Mouse (Mus musculus) ovary, adult 18-20 months (tissue): Measurements from ENCODE around the gene Trappc10.
"Not testable (repeated sequence)": the region's sequence is repeated elsewhere in the genome, so short reads cannot be mapped to it uniquely, and the experiment has no call there.

Experiments used
- DNase-seq: peaks from one replicate; pipeline ENCODE4 v3.0.0; 2022; ENCODE audit warnings: low spot score, mixed read lengths

Trappc10 gene

GRCm38 (mm10) chr10:78211311-78211710 lies 33.1 kb downstream of the Trappc10 start:
- DNase-seq: no peak

- DNase-seq: no peak
Observed at GRCm38 (mm10) chr10:78201182-78201581, 43.3 kb downstream of the Trappc10 start.

DNA sequence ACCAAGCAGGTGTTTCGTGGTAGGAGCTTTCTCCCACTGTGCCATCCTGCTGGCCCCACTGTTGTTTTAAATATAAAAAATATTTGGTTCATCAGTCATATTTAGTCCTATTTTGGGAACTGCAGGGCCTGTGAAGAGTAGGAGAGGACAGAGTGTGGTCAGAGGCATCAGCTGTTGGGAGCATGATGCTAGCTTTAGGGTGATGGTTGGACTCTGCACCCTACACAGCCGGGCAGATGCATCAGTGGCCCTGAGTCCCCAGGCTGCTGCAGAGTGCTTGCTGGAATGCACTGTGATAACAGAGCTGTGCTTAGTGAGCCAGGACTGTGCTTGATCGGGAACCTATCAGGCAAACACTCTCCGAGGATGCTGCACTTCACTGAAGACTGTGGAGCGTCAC lies 51.5 kb downstream of the Trappc10 start:
- DNase-seq: no peak

DNA sequence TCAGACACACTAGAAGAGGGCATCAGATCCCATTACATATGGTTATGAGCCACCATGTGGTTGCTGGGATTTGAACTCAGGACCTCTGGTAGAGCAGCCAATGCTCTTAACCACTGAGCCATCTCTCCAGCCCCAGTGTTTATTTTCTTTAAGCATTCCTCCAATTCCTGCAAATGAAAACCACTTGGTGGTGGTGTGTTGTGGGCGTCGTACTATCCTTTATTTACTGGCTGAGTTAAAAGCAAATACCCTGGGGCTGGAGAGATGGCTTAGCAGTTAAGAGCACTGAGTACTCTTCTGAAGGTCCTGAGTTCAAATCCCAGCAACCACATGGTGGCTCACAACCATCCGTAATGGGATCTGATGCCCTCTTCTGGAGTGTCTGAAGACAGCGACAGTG lies 58.4 kb downstream of the Trappc10 start:
- DNase-seq: not testable (repeated sequence)

GRCm38 (mm10) chr10:78185381-78185725 lies 59.1 kb downstream of the Trappc10 start:
- DNase-seq: no peak

DNA sequence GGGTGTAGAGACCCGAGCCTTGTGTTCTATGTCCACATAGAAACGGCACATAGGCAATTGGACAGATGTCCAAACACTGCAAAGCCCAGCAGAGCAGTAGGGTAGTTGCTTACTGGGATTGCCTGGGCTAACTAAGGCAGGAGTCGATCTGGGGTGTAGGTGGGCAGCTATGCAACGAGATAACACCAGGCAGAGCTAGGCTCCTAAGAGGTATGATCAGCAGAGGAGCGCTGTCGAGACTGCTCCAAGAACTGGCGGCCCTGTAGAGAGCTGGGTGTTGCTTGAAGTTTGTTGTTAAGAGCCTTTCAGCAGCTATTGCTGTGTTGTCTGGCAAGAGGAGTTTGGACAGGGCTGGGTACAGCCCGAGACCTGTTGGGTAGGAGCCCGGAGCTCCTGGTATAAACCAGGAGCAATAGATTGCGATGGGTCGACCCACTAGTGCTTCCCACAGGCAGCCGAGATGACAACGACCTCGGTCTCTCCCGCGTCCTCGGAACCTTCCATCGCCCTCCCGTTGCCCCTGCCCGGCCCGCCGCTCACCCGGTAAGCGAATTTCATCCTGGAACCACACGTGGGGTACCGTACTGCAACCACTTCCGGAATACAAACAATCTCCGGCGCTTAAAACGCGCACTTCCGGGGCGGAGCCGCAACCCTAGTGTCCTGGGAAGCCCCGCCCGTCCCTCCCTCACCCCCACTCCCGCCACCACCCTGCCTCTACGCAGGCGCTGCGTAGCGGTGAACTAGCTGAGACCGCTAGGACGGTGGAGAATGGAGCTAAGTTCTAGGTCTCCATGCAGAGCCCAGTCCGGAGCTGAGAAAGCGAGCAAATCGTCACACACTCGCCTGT lies 59.7 kb downstream of the Trappc10 start, which contains the start of gene Pwp2:
Gene Pwp2, minus strand, starts transcription at position 619 of the 850 bp plus-strand sequence.
- peak; percentile 77 for DNase-seq

DNA sequence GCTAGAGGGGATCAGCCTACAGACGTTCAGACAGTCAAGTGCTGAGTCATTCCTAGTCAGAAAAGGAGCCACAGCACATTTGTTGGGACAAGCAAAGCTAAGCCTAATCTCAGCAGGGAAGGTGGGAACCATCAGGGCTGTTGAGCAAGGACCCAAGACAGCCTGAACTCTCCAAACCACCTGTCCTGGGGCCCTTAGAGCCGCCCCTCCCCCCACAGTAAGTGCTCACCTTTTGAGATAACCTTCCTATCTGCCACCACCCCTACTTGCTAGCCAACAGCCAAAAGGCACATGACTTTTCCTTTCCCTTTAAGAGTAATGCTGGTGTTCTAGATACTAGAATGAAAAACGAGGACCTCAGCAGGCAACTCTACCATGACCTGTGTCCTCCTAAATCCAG lies 60.9 kb downstream of the Trappc10 start:
- no peak for DNase-seq

DNA sequence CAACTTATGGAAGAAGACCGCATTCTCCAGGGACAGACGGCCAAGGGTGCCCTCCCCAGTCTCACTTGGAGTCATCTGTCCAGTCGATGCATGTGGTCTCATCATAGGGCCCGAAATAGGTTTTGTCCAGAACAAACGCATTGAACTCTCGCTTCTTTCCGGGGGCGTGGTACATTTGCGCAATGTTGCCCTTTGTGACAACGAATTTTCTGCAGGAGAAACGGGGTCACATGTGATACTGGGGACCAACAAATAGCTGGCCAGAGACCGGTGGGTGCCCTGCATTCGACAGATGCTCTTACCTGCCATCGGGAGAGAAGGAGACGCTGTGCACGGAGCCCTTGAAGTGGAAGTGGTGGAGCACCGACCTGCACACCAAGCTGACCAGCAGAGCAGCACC lies 62.1 kb downstream of the Trappc10 start:
- DNase-seq: no peak

GRCm38 (mm10) chr10:78174474-78174873 lies 70.0 kb downstream of the Trappc10 start:
- DNase-seq: no peak

DNA sequence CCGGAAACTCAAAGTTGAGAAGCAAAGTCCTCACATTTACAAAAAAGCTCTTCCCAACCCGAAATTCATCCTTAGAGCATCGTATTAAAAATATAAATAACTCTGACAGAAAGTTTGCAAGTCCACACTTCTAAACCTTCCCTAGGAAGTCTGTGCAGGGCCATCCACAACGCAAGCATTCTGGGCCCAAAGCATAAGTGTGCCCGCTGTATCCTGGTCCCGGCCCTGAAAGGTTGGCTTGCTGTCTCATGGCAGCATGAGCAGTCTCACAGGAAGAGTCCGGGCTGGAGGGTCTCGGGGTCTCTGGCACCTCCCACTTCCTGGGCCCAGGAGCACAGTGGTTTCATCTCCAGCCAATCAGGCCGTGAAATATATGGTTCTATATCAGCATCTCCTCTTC lies 72.9 kb downstream of the Trappc10 start:
- DNase-seq: no peak

- no peak for DNase-seq
Observed at GRCm38 (mm10) chr10:78171057-78171456, 73.4 kb downstream of the Trappc10 start.

DNA sequence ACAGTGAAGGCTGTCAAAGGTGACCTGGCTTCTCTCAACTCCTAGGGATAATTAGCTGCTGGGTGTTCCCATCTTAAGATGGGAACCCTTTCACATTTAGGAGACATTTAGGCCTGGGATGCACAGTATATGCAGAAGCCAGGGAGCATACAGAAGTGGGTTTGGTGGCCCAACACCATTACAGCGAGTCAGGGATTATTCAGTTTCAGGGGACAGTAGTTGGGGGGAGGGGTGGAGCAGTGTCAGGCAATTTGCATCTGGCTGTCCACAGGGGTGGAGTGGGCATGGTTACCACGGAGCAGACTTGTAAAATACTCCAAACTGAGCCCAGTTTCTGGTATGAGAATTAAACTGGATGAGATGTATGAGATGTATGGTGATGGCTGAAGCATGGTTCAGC lies 74.0 kb downstream of the Trappc10 start:
- no peak for DNase-seq

DNA sequence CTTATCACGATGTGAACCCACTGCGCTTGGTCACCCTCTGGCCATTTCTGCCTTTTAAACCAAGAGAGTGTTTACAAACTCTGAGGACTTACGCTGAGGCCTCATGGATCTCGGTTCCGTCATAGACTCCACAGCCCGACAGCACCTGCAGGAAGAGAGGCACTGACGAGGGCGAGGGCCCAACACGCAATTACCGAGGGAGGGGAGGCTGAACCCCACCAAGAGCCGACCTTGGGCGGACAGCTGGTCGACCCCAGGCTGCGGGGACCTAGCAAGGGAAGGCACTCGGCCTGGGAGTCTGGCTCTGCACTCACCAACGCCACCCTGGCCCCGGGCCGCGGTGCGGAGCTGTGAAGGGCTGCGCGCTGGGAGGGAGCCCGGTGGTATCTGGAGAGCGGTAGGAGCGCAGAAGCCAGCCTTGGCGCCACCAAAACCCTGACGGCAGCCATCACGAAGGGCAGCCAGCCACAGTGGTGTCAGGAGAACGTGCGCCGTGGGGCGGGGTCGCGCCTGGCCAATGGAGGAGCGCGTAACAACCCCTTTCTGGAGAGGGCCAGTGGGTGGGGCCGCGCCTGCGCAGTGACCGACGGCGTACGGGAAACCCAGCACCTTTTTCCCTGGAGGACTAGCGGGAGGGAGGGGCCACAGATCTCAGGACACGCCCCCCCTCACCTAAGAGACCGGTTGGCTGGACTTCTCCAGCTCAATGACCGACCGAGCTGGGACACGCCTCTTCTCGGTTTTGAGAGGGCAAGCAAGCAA lies 75.0 kb downstream of the Trappc10 start, which contains the start of gene D10Jhu81e:
Gene D10Jhu81e, minus strand, starts transcription at position 502 of the 762 bp plus-strand sequence.
- DNase-seq: peak; percentile 99

- DNase-seq: no peak
Observed at GRCm38 (mm10) chr10:78168792-78169191, 75.6 kb downstream of the Trappc10 start.

GRCm38 (mm10) chr10:78167775-78168174 lies 76.7 kb downstream of the Trappc10 start:
- DNase-seq: no peak

DNA sequence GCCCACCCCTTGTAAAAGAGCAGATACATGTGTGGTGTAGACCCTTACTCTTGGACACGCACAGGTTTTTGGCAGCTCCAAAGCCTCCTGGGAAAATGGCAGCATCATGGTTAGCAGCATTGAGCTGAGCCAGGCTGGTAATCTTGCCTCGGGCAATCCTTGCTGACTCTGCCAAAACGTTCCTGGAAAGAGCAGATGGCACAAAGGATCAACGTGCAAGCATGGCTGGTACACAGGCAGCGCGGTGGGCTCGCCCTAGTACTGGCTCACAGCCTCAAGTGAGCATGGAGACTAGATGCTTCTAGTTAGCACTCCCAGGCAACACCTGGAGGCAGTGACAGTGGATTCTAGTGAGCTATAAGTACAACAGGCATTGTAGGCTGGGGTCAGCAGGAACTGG lies 77.1 kb downstream of the Trappc10 start:
- no peak for DNase-seq

GRCm38 (mm10) chr10:78165256-78166005 lies 79.0 kb downstream of the Trappc10 start:
- no peak for DNase-seq

GRCm38 (mm10) chr10:78164786-78165185 lies 79.7 kb downstream of the Trappc10 start:
- no peak for DNase-seq

DNA sequence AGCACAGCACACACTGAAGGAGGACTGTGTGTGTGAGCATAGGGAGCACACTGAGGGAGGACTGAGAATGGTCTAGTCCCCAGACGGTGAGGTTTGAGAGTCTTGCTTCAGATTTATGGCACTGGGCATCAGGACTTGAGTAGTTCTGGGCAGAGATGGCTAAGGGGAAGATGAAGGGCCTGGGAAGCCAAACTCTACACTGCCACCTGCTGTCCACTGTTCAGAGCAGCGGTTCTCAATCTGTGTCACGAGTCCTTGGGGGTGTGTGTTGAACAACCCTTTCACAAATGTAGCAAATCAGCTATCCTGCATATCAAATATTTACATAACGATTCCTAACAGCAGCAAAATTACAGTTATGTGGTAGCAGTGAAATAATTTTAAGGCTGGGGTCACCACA lies 80.5 kb downstream of the Trappc10 start:
- no peak for DNase-seq

GRCm38 (mm10) chr10:78163241-78163640 lies 81.2 kb downstream of the Trappc10 start:
- DNase-seq: no peak

DNA sequence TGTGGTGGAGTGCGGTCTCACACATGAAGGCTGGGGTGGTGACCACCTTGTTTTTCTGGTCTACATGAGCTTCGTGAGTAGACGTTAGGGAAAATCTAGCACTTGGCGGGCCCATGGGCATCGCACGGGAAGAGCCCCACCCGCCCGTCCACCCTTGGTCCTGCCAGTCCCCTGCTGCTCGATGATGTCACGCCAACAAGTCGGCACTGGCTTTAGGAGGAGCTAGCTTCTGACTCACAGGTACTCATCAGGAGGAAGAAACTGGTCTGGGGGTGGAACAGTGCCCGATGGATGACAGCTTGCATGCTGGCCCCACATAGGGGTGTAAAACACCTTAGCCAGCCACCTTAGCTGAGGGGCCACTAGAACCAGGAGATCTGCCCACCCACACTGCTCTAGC lies 81.8 kb downstream of the Trappc10 start:
- DNase-seq: no peak

GRCm38 (mm10) chr10:78161096-78161495 lies 83.3 kb downstream of the Trappc10 start:
- DNase-seq: no peak
